Mouse (Mus musculus) liver, adult 2 months (tissue): Measurements from ENCODE around the gene Trim38. TPM values are rescaled to one million over a fixed set of nuclear protein-coding genes. Genes with fewer than 3 reads are reported as not detected.
"Not testable (repeated sequence)": the region's sequence is repeated elsewhere in the genome, so short reads cannot be mapped to it uniquely, and the experiment has no call there.

ENCODE experiments used
- DNase-seq: peaks from one replicate; pipeline ENCODE4 v3.0.0-alpha.2; 2011; ENCODE audit warnings: low read depth, low spot score; ENCODE audit errors: extremely low read depth
- H3K27ac ChIP-seq: fragments of 200-500 bp; replicated peaks from 2 replicates; pipeline ENCODE4 v1.5.1; 2012; ENCODE audit warnings: low read depth, mild to moderate bottlenecking, control low read depth, inconsistent platforms, low read length; ENCODE audit not compliant: insufficient read depth
- H3K27me3 ChIP-seq: fragments of 200-500 bp; 2 replicates; pipeline ENCODE4 v1.6.1; 2012; ENCODE audit warnings: mild to moderate bottlenecking, moderate library complexity, low read length, inconsistent platforms; ENCODE audit not compliant: control insufficient read depth, insufficient read depth
- H3K36me3 ChIP-seq: fragments of 200-500 bp; 2 replicates; pipeline ENCODE4 v1.6.1; 2012; ENCODE audit warnings: low read length, inconsistent platforms; ENCODE audit not compliant: control insufficient read depth, insufficient read depth
- H3K4me1 ChIP-seq: fragments of 200-500 bp; 2 replicates; pipeline ENCODE4 v1.6.1; 2011; ENCODE audit warnings: low read length; ENCODE audit not compliant: control insufficient read depth, insufficient read depth
- H3K4me3 ChIP-seq: fragments of 200-500 bp; 2 replicates; pipeline ENCODE4 v1.5.1; 2011; ENCODE audit warnings: low read depth, mild to moderate bottlenecking, control low read depth, low read length, moderate library complexity; ENCODE audit not compliant: insufficient read depth
- H3K79me2 ChIP-seq: fragments of 200-500 bp; 2 replicates; pipeline ENCODE4 v1.6.1; 2012; ENCODE audit warnings: inconsistent platforms, mild to moderate bottlenecking, low read length, moderate library complexity; ENCODE audit not compliant: control insufficient read depth, insufficient read depth
- H3K9ac ChIP-seq: fragments of 200-500 bp; 2 replicates; pipeline ENCODE4 v1.6.1; 2012; ENCODE audit warnings: low read depth, mild to moderate bottlenecking, control low read depth, inconsistent platforms, low read length
- CTCF ChIP-seq: fragments of 200-500 bp; IDR thresholded peaks from 2 replicates; pipeline ENCODE4 v1.5.1; 2011; ENCODE audit warnings: low read depth, low read length, control low read depth
- POLR2A ChIP-seq: fragments of 200-500 bp; IDR thresholded peaks from 2 replicates; pipeline ENCODE4 v1.6.1; 2011; ENCODE audit warnings: low read length, control low read depth; ENCODE audit not compliant: insufficient read depth; ENCODE audit errors: extremely low read depth
- WGBS: fragments of 180-500 bp; shearing (Covaris S2); methylation state at CpG from one replicate; pipeline ENCODE4 v1.1.7; 2018; 5-methylcytosine and 5-hydroxymethylcytosine counted together
- polyA plus RNA-seq: library from polyadenylated mRNA; depleted of rRNA; stranded (reverse); fragments of >200 nt; gene quantifications from 2 replicates; pipeline ENCODE4 v1.2.3, GENCODE M21; 2012
- total RNA-seq: library from RNA; depleted of rRNA; stranded (reverse); fragments of >200 nt; gene quantifications from 2 replicates; pipeline ENCODE4 v1.2.3, GENCODE M21; 2014

The Trim38 gene
- total and polyA plus RNA-seq, 2 experiments = not detected

GRCm38 (mm10) chr13:23761871-23762821 is 7.6 kb upstream of the Trim38 start, which contains the start of gene Hist1h3a:
TSS of gene Hist1h3a (minus strand) at chr13:23762386.
- not testable (repeated sequence) for H3K27me3 ChIP-seq, H3K79me2 ChIP-seq, H3K36me3 ChIP-seq
- Histone ChIP-seq H3K9ac (peak within 1 kb of the TSS; percentile 72), H3K4me1 (peaks cover 17% of the 10 kb centered on the region; the same call in 1 of the 2 replicates), H3K4me3 (peak within 1 kb of the TSS; percentile 66), H3K27ac (peak within 1 kb of the TSS; percentile 65)
- WGBS = under 1% methylated on average over 45 of the region's 52 CpGs
- DNase-seq = peak; percentile 96
- 0 out of 2 replicates have a peak, but pooled peaks have one; percentile 73 for TF ChIP-seq POLR2A

DNA sequence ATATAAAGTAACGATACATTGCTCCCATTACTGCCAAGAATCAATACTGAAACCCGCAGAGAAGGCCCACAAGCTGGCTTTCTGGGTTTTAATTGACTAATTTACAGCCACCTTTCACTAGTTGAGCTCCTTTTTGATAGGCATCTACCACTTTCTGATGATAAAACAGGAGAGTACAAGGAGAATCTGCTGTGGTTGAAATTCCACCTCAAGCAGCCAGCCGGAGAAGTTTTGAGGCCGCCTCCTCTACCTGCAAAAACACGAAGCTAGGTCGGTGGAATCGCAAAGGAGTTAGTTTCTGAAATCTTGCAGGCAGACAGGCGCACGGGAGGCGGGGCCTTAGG is 6.5 kb upstream of the Trim38 start:
- no peak overlapping the region for H3K4me3 ChIP-seq
- TF ChIP-seq CTCF (no peak), POLR2A (no peak)
- H3K4me1 ChIP-seq = peaks cover 14% of the 10 kb centered on the region; the same call in 1 of the 2 replicates
- H3K27me3 ChIP-seq = no peaks in the 10 kb centered on the region
- no peaks in the 10 kb centered on the region for H3K79me2 ChIP-seq
- H3K9ac ChIP-seq = peak overlapping the region; percentile 33; the same call in 1 of the 2 replicates
- peak overlapping the region; percentile 65 for H3K27ac ChIP-seq
- no peak for DNase-seq
- H3K36me3 ChIP-seq = no peaks in the 10 kb centered on the region
- WGBS = under 1% methylated on average over 10 of the region's 10 CpGs

- H3K27ac ChIP-seq = peak within 1 kb of the TSS; percentile 65
- H3K9ac ChIP-seq = peak within 1 kb of the TSS; percentile 74
- TF ChIP-seq CTCF (no peak), POLR2A (0 out of 2 replicates have a peak, but pooled peaks have one; percentile 49)
- H3K36me3 ChIP-seq = no peaks in the 10 kb centered on the region
- peaks cover 14% of the 10 kb centered on the region; the same call in 1 of the 2 replicates for H3K4me1 ChIP-seq
- no peaks in the 10 kb centered on the region for H3K79me2 ChIP-seq
- DNase-seq = peak; percentile 87
- H3K27me3 ChIP-seq = no peaks in the 10 kb centered on the region
- H3K4me3 ChIP-seq = peak within 1 kb of the TSS; percentile 69
- 6% methylated on average over 34 of the region's 34 CpGs for WGBS
These were observed 6.0 kb upstream of the Trim38 start, which contains the start of gene Hist1h1a for GRCm38 (mm10) chr13:23763586-23764323. TSS of gene Hist1h1a (plus strand) at chr13:23763666.

DNA sequence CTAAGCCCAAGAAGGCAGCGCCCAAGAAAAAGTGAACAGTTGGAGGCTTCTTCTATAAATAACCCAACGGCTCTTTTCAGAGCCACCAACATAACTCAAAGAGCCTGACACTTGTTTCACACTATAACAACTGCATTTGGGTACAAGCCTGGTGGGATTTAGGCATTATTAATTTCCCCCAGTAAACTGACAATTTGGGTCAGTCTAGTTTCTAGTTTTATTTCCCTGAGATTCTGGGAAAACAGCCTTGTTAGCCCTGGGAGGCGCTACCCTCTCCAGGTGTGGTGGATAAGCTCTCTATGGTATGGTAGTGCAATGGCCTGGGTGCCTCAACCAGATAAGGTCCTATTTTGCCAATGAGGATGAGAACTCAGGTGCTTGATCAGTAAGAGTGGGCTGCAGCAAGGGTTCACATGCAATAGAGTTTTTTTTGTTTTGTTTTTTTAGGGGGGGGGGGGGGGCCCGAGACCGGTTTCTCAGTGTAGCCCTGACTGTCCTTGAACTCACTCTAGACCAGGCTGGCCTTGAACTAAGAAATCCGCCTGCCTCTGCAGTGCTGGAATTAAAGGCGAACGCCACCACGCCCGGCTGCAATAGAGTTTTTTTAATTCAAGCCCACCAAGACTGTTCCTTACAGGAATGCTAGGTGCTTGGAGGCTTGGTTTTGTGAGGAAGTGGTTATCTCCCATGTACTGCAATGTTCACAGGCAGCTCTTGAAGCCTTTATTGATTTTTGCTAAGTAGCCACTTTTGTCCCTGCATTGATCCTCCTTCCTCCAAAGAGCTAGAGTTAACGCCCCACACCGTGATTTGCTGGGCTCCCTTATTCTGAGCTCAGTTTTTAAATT is 5.2 kb upstream of the Trim38 start:
- H3K27me3 ChIP-seq = no peaks in the 10 kb centered on the region
- no peaks in the 10 kb centered on the region for H3K79me2 ChIP-seq
- TF ChIP-seq POLR2A (no peak), CTCF (no peak)
- H3K4me3 ChIP-seq = no peak overlapping the region
- no peak overlapping the region for H3K27ac ChIP-seq
- DNase-seq = no peak
- WGBS = 57% methylated on average over 12 of the region's 12 CpGs
- H3K9ac ChIP-seq = no peak overlapping the region
- no peaks in the 10 kb centered on the region for H3K36me3 ChIP-seq
- peaks cover 14% of the 10 kb centered on the region; the same call in 1 of the 2 replicates for H3K4me1 ChIP-seq

- no peak for TF ChIP-seq CTCF
- H3K27ac ChIP-seq = no peak overlapping the region
- 92% methylated on average over 1 of the region's 1 CpGs for WGBS
These were observed 4.6 kb upstream of the Trim38 start for GRCm38 (mm10) chr13:23765172-23765513.

More at GRCm38 (mm10) chr13:23765172-23765513, 4.6 kb upstream of the Trim38 start:
- no peaks in the 10 kb centered on the region for H3K79me2 ChIP-seq
- H3K4me3 ChIP-seq = no peak overlapping the region
- H3K9ac ChIP-seq = no peak overlapping the region
- peaks cover 12% of the 10 kb centered on the region; the same call in 1 of the 2 replicates for H3K4me1 ChIP-seq
- DNase-seq = no peak
- no peaks in the 10 kb centered on the region for H3K27me3 ChIP-seq
- H3K36me3 ChIP-seq = no peaks in the 10 kb centered on the region
